Mouse (Mus musculus): ENCODE measurements around the gene Scpep1. TPM values are rescaled to one million over a fixed set of nuclear protein-coding genes. Genes with fewer than 3 reads are reported as not detected.
A peak's percentile ranks its signal among the peaks of the same experiment; 100 is the strongest.
"Not testable (repeated sequence)": the region's sequence is repeated elsewhere in the genome, so short reads cannot be mapped to it uniquely, and the experiment has no call there.

Scpep1 gene
- total and polyA plus RNA-seq, 3 experiments, result 11.1 to 16.3 (median 15.3) TPM

DNA sequence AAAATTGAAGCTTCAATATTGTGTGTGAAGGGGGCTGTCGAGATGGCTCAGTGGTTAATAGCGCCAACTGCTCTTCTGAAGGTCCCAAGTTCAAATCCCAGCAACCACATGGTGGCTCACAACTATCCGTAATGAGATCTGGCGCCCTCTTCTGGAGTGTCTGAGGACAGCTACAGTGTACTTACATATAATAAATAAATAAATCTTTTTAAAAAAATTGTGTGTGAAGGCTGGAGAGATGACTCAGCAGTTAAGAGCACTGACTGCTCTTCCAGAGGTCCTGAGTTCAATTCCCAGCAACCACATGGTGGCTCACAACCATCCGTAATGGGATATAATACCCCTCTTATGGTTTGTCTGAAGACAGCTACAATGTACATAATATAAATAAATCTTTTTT is 42.1 kb upstream of the Scpep1 start:
- H3K4me3 ChIP-seq; H3K27me3 ChIP-seq (ENCODE audit: control insufficient read depth, insufficient read depth, low read length); H3K36me3 ChIP-seq (ENCODE audit: control insufficient read depth, insufficient read depth, low read length); H3K79me2 ChIP-seq (replicated peaks; ENCODE audit: control insufficient read depth, insufficient read depth, low read length); intact Hi-C loops (cut with DNase I); DNase-seq; H3K9ac ChIP-seq (ENCODE audit: low read depth, low read length); H3K4me1 ChIP-seq (ENCODE audit: control insufficient read depth, insufficient read depth, low read length): not testable (repeated sequence)
- H3K27ac ChIP-seq, result peak overlapping the region; percentile 80
- TF ChIP-seq CTCF (IDR thresholded peaks at IDR 0.05), result peak; percentile 69
- WGBS, result 78% methylated on average over 5 of the region's 5 CpGs

DNA sequence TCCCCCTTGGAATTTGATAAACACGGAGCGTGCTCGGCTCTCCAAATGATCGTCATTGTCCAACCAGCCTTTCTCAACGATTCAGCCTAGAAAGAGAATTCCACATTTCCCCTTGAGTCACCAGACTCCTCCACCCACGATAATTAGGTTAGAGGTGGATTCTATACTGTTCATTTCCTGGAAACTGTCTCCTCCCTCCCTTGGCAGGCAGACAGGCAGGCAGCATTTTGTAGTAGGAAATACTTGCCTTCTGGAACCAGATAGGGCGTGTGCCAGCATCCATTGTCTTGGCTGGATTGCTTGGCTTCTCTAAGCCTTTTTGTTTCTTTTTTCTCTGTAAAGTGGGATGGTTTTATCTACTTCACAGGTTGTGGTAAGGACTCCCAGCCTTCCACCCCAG is 41.2 kb upstream of the Scpep1 start:
- Histone ChIP-seq H3K4me3 (no peak overlapping the region), H3K27ac (peak overlapping the region; percentile 80), H3K4me1 (ENCODE audit: control insufficient read depth, insufficient read depth, low read length) (peaks cover 6% of the 10 kb centered on the region; the same call in 1 of the 2 replicates), H3K36me3 (ENCODE audit: control insufficient read depth, insufficient read depth, low read length) (no peaks in the 10 kb centered on the region), H3K79me2 (replicated peaks; ENCODE audit: control insufficient read depth, insufficient read depth, low read length) (peaks cover 3% of the 10 kb centered on the region; the same call in 1 of the 2 replicates), H3K9ac (ENCODE audit: low read depth, low read length) (no peak overlapping the region), H3K27me3 (ENCODE audit: control insufficient read depth, insufficient read depth, low read length) (no peaks in the 10 kb centered on the region)
- 19% methylated on average over 7 of the region's 7 CpGs for WGBS
- DNase-seq, result peak; percentile 46 to 71
- intact Hi-C loops (cut with DNase I), result loop anchor here (1.0 kb wide), 1 partner anchor 28 kb away; no protein-coding TSS in a partner anchor
- TF ChIP-seq CTCF (IDR thresholded peaks at IDR 0.05), result no peak
- peak; percentile 91 for TF ChIP-seq EP300 (IDR thresholded peaks at IDR 0.05; ENCODE audit: insufficient read depth, low read depth, low read length)
- no peak for TF ChIP-seq POLR2A (IDR thresholded peaks at IDR 0.05; ENCODE audit: insufficient read depth, low read depth, low read length)

DNA sequence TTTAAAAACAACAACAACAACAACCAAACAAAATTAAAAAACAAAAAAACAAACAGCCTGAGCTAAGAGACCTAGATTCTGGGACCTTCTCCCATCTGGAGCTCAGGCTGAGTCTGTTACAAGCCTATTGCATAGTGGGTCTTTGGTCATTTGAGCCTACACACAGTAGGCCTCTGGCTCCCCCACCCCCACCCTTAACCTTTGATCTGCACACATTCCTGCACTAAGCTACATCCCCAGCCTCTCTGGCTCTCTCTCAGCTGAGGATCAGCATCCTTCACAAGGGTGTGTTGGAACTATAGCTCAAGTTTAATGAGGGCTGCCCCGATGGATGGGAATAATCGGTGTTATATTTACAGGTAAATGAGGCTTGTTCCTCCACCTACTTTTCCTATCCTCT is 40.4 kb upstream of the Scpep1 start:
- Histone ChIP-seq H3K27me3 (ENCODE audit: control insufficient read depth, insufficient read depth, low read length) (no peaks in the 10 kb centered on the region), H3K4me3 (no peak overlapping the region), H3K4me1 (ENCODE audit: control insufficient read depth, insufficient read depth, low read length) (peaks cover 6% of the 10 kb centered on the region; the same call in 1 of the 2 replicates), H3K27ac (peak overlapping the region; percentile 80), H3K36me3 (ENCODE audit: control insufficient read depth, insufficient read depth, low read length) (no peaks in the 10 kb centered on the region), H3K79me2 (replicated peaks; ENCODE audit: control insufficient read depth, insufficient read depth, low read length) (peaks cover 3% of the 10 kb centered on the region; the same call in 1 of the 2 replicates), H3K9ac (ENCODE audit: low read depth, low read length) (no peak overlapping the region)
- no peak for DNase-seq
- 83% methylated on average over 2 of the region's 2 CpGs for WGBS
- TF ChIP-seq EP300 (IDR thresholded peaks at IDR 0.05; ENCODE audit: insufficient read depth, low read depth, low read length) (no peak), POLR2A (IDR thresholded peaks at IDR 0.05; ENCODE audit: insufficient read depth, low read depth, low read length) (no peak), CTCF (IDR thresholded peaks at IDR 0.05) (no peak)
- intact Hi-C loops (cut with DNase I), result loop anchor here (1.0 kb wide), 1 partner anchor 29 kb away; no protein-coding TSS in a partner anchor

DNA sequence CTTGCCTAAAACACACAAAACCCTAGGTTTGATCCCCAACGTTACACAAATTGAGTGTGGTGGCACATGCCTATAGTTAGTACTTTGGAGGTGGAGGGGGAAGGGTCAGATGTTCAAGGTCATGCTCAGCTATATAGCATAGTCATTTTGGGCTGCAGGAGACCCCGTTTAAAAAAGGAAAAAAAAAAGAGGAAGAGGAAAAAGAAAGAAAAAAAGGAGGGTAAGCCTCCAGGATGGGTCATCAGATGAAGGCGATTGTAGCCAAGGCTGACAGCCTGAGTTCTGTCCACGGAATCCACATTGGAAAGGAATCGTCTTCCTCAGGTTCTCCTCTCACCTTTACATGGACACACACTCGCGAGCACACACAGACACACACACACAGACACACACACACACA is 39.2 kb upstream of the Scpep1 start:
- TF ChIP-seq POLR2A (IDR thresholded peaks at IDR 0.05; ENCODE audit: insufficient read depth, low read depth, low read length) (no peak), CTCF (IDR thresholded peaks at IDR 0.05) (no peak), EP300 (IDR thresholded peaks at IDR 0.05; ENCODE audit: insufficient read depth, low read depth, low read length) (no peak)
- Histone ChIP-seq H3K4me3 (no peak overlapping the region), H3K27me3 (ENCODE audit: control insufficient read depth, insufficient read depth, low read length) (no peaks in the 10 kb centered on the region), H3K27ac (peak overlapping the region; percentile 71), H3K79me2 (replicated peaks; ENCODE audit: control insufficient read depth, insufficient read depth, low read length) (peaks cover under 1% of the 10 kb centered on the region; the same call in 1 of the 2 replicates), H3K9ac (ENCODE audit: low read depth, low read length) (no peak overlapping the region), H3K36me3 (ENCODE audit: control insufficient read depth, insufficient read depth, low read length) (no peaks in the 10 kb centered on the region), H3K4me1 (ENCODE audit: control insufficient read depth, insufficient read depth, low read length) (peaks cover 6% of the 10 kb centered on the region; the same call in 1 of the 2 replicates)
- WGBS, result 87% methylated on average over 7 of the region's 7 CpGs
- DNase-seq, result no peak
- intact Hi-C loops (cut with DNase I), result no loop called here

DNA sequence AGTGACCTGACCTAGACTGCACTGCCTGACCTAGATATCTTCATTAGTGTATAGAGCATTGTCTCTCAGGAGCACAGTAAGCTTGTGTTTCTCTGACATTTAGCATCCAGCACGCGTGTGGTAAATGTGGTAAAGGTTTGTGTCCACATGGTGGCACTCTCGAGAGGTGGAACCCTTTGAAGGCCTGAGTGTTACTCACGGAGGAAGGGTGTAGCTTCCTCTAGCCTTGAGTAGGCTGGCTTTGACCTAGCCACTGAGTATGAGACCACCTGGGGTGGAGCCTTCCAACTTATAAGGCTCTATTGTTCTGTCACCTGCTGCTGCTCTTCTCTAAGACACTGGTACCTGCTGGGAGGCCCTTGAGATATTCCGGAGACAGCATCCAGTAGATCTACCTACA is 38.4 kb upstream of the Scpep1 start:
- Histone ChIP-seq H3K27me3 (ENCODE audit: control insufficient read depth, insufficient read depth, low read length) (no peaks in the 10 kb centered on the region), H3K36me3 (ENCODE audit: control insufficient read depth, insufficient read depth, low read length) (no peaks in the 10 kb centered on the region), H3K79me2 (replicated peaks; ENCODE audit: control insufficient read depth, insufficient read depth, low read length) (no peaks in the 10 kb centered on the region), H3K9ac (ENCODE audit: low read depth, low read length) (no peak overlapping the region), H3K4me1 (ENCODE audit: control insufficient read depth, insufficient read depth, low read length) (peaks cover 4% of the 10 kb centered on the region; the same call in 1 of the 2 replicates), H3K4me3 (no peak overlapping the region), H3K27ac (peak overlapping the region; percentile 71)
- 14% methylated on average over 5 of the region's 5 CpGs for WGBS
- peak; percentile 66 to 80 for DNase-seq
- TF ChIP-seq EP300 (IDR thresholded peaks at IDR 0.05; ENCODE audit: insufficient read depth, low read depth, low read length) (peak; percentile 98), CTCF (IDR thresholded peaks at IDR 0.05) (peak; percentile 89), POLR2A (IDR thresholded peaks at IDR 0.05; ENCODE audit: insufficient read depth, low read depth, low read length) (0 out of 2 replicates have a peak, but pooled peaks have one; percentile 31)
- intact Hi-C loops (cut with DNase I), result loop anchor here (1.0 kb wide), 1 partner anchor 46 kb away; no protein-coding TSS in a partner anchor

DNA sequence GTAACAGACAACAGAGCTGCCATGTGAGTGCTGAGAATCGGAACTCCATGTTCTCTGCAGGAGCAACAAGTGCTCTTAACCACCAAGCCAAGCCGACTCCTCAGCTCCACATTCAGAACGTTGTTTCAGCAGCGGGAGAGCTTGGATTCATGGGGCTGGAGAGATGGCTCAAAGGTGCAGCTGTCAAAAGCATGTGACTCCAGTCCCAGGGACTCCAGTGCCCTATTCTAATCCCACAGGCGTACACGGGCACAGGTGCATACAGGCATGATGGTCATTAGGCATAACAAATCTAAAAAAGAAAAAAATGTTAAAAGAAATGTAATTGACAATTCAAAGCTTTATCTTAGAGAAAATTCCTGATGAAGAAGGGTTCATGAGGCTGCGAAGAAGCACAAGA is 37.9 kb upstream of the Scpep1 start:
- no peaks in the 10 kb centered on the region for H3K79me2 ChIP-seq (replicated peaks; ENCODE audit: control insufficient read depth, insufficient read depth, low read length)
- no peak overlapping the region; the same call in 1 of the 2 replicates for H3K27ac ChIP-seq
- no peak for DNase-seq
- H3K9ac ChIP-seq (ENCODE audit: low read depth, low read length), result no peak overlapping the region
- no peaks in the 10 kb centered on the region for H3K36me3 ChIP-seq (ENCODE audit: control insufficient read depth, insufficient read depth, low read length)
- TF ChIP-seq POLR2A (IDR thresholded peaks at IDR 0.05; ENCODE audit: insufficient read depth, low read depth, low read length) (no peak), EP300 (IDR thresholded peaks at IDR 0.05; ENCODE audit: insufficient read depth, low read depth, low read length) (no peak), CTCF (IDR thresholded peaks at IDR 0.05) (no peak)
- 45% methylated on average over 7 of the region's 7 CpGs for WGBS
- H3K4me1 ChIP-seq (ENCODE audit: control insufficient read depth, insufficient read depth, low read length), result peaks cover 4% of the 10 kb centered on the region; the same call in 1 of the 2 replicates
- intact Hi-C loops (cut with DNase I), result loop anchor here (1.0 kb wide), 1 partner anchor 46 kb away; no protein-coding TSS in a partner anchor
- H3K4me3 ChIP-seq, result no peak overlapping the region
- H3K27me3 ChIP-seq (ENCODE audit: control insufficient read depth, insufficient read depth, low read length), result no peaks in the 10 kb centered on the region
